Mouse (Mus musculus) ovary, adult 2 months (tissue): ENCODE data around the gene Swap70. TPM values are rescaled to one million over a fixed set of nuclear protein-coding genes. Genes with fewer than 3 reads are reported as not detected.

ENCODE experiments used
- polyA plus RNA-seq: library from polyadenylated mRNA; depleted of rRNA; stranded (reverse); fragments of >200 nt; gene quantifications from 2 replicates; pipeline ENCODE4 v1.2.3, GENCODE M21; 2012; rRNA removed

Swap70 gene
- polyA plus RNA-seq: 13.1 and 18.3 TPM in 2 replicates

GRCm38 (mm10) chr7:110221586-110222481, at the start of gene Swap70:
Gene Swap70 (plus strand): TSS chr7:110221711.

Other genes with a start within 250 kb of the Swap70 start
- gene Tmem41b, start 234.8 kb upstream of the Swap70 start, polyA plus RNA-seq: 18.5 and 20.0 TPM in 2 replicates
- gene Ipo7, start 203.4 kb upstream of the Swap70 start, polyA plus RNA-seq: 16.3 and 26.9 TPM in 2 replicates
- 16.8 and 21.8 TPM in 2 replicates for gene Zfp143, start 160.5 kb upstream of the Swap70 start, polyA plus RNA-seq
- 11.1 and 18.3 TPM in 2 replicates for gene Wee1, start 99.7 kb upstream of the Swap70 start, polyA plus RNA-seq